Mouse (Mus musculus) urinary bladder, adult 2 months (tissue): ENCODE results near the gene Rock2. TPM values are rescaled to one million over a fixed set of nuclear protein-coding genes. Genes with fewer than 3 reads are reported as not detected.

Source experiments
- DNase-seq: peaks from one replicate; pipeline ENCODE4 v3.0.0; 2022; ENCODE audit warnings: low spot score
- polyA plus RNA-seq: library from polyadenylated mRNA; depleted of rRNA; stranded (reverse); fragments of >200 nt; gene quantifications from 2 replicates; pipeline ENCODE4 v1.2.3, GENCODE M21; 2012

Gene Rock2
- polyA plus RNA-seq, 1 experiment, result 42.1 TPM

GRCm38 (mm10) chr12:16872006-16872405, 22.7 kb upstream of the Rock2 start:
- DNase-seq, result no peak

GRCm38 (mm10) chr12:16872926-16873464, 21.7 kb upstream of the Rock2 start:
- DNase-seq, result no peak

- DNase-seq, result no peak
These were observed 21.1 kb upstream of the Rock2 start for GRCm38 (mm10) chr12:16873549-16873948.

- DNase-seq, result no peak
These were observed 20.6 kb upstream of the Rock2 start for GRCm38 (mm10) chr12:16874086-16874485.

GRCm38 (mm10) chr12:16875269-16875668, 19.4 kb upstream of the Rock2 start:
- DNase-seq, result no peak

GRCm38 (mm10) chr12:16875678-16876077, 19.0 kb upstream of the Rock2 start:
- DNase-seq, result no peak

GRCm38 (mm10) chr12:16876667-16877066, 18.0 kb upstream of the Rock2 start:
- no peak for DNase-seq

- DNase-seq, result no peak
These were observed 17.6 kb upstream of the Rock2 start for GRCm38 (mm10) chr12:16877141-16877540.

GRCm38 (mm10) chr12:16877679-16878078, 17.0 kb upstream of the Rock2 start:
- no peak for DNase-seq

- DNase-seq, result no peak
These were observed 15.3 kb upstream of the Rock2 start for GRCm38 (mm10) chr12:16879369-16879768.

- DNase-seq, result no peak
These were observed 14.6 kb upstream of the Rock2 start for GRCm38 (mm10) chr12:16880077-16880476.

- DNase-seq, result no peak
These were observed 12.3 kb upstream of the Rock2 start for GRCm38 (mm10) chr12:16882442-16882841.

- DNase-seq, result no peak
These were observed 11.6 kb upstream of the Rock2 start for GRCm38 (mm10) chr12:16883111-16883510.

GRCm38 (mm10) chr12:16884534-16884933, 10.2 kb upstream of the Rock2 start:
- no peak for DNase-seq

- no peak for DNase-seq
These were observed 8.3 kb upstream of the Rock2 start for GRCm38 (mm10) chr12:16886354-16886753.

- no peak for DNase-seq
These were observed 1.7 kb upstream of the Rock2 start for GRCm38 (mm10) chr12:16893039-16893438.

- no peak for DNase-seq
These were observed 869 bp upstream of the Rock2 start for GRCm38 (mm10) chr12:16893656-16894395.

- DNase-seq, result peak; percentile 62
These were observed 680 bp downstream of the Rock2 start for GRCm38 (mm10) chr12:16895221-16895928.

GRCm38 (mm10) chr12:16896073-16896789, 1.5 kb downstream of the Rock2 start:
- DNase-seq, result no peak

GRCm38 (mm10) chr12:16897225-16897624, 2.5 kb downstream of the Rock2 start:
- no peak for DNase-seq

GRCm38 (mm10) chr12:16898221-16898620, 3.5 kb downstream of the Rock2 start:
- DNase-seq, result no peak

- no peak for DNase-seq
These were observed 4.1 kb downstream of the Rock2 start for GRCm38 (mm10) chr12:16898790-16899189.
